Mouse (Mus musculus) embryonic stem cell, embryonic (primary cell): ENCODE measurements around the gene 4933430I17Rik.

Experiments used
- CTCF ChIA-PET, 4 experiments: fragments of 300-600 bp in 2 of 4; fragments of 350-600 bp in 2 of 4; sonication (Branson Sonifier 250); formaldehyde crosslinking; loops; one replicate each; lab custom pipeline; 2022; ENCODE audit warnings: inconsistent platforms in 2 of 4; lab: Charles Lee
- POLR2A ChIA-PET, 4 experiments: fragments of 300-600 bp in 2 of 4; fragments of 350-600 bp in 2 of 4; sonication (Branson Sonifier 250); formaldehyde crosslinking; loops; one replicate each; lab custom pipeline; 2022; ENCODE audit warnings: antibody characterized with exemption in 4 of 4, inconsistent platforms in 1 of 4; lab: Charles Lee

The 4933430I17Rik gene

DNA sequence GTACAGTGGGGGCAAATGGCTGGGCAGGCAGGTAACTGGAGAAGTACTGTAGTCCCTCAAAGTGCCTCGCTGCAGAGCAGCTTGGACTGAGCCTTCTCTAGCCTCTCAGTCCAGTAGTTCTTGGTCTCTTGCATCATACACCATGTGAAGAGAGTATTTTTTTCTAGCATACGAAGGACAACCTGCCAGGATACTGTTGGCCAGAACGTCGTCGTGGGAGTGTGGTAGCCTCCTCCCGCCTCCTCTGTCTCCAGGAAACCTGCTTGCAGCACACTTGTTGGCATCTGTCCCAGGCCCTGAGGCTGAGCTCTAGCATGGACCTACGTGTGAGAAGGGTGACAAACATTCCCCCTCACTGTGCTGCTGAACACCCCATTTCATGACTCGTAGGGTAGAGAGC, 28.4 kb upstream of the 4933430I17Rik start:
- CTCF ChIA-PET = no interaction called here

DNA sequence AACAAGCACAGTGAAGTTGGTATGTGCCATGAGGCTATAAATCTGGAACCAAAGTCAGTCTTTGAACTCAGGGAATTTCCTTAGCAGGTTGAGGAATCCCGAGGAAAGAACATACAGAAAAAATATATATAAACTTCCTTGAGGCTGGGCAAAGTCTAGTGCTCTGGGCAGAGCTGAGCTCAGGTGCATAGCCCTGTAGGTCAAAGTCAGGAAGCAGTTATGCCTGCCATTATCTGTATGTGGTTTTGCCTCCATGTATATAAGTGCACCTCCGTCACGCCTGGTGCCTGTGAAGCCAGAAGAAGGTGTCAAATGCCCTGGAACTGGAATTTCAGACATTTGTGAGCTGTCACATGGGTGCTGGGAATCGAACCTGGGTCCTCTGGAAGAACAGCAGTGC, 24.4 kb upstream of the 4933430I17Rik start:
- POLR2A ChIA-PET = interaction anchor here in 3 of 4 experiments (0.8 to 7.0 kb wide), 16 partner anchors 8 to 187 kb away, joined by 3 to 91 read pairs (median 8); partner anchors contain the start of genes Alad (in 2 of the 3), Cdc26 (in 2 of the 3), Prpf4 (in 2 of the 3) and 4933430I17Rik (in 1 of the 3)
- CTCF ChIA-PET = interaction anchor here in 1 of 4 experiments (1.2 to 1.6 kb wide), 3 partner anchors 14 to 21 kb away, joined by 3 to 6 read pairs (median 4); no protein-coding TSS in a partner anchor

More for the DNA sequence above, 28.4 kb upstream of the 4933430I17Rik start:
- POLR2A ChIA-PET = interaction anchor here in 3 of 4 experiments (1.1 to 1.8 kb wide), 7 partner anchors 12 to 41 kb away, joined by 3 to 10 read pairs (median 3); partner anchors contain the start of genes 4933430I17Rik (in 1 of the 3), Alad (in 1 of the 3) and Pole3 (in 1 of the 3)

DNA sequence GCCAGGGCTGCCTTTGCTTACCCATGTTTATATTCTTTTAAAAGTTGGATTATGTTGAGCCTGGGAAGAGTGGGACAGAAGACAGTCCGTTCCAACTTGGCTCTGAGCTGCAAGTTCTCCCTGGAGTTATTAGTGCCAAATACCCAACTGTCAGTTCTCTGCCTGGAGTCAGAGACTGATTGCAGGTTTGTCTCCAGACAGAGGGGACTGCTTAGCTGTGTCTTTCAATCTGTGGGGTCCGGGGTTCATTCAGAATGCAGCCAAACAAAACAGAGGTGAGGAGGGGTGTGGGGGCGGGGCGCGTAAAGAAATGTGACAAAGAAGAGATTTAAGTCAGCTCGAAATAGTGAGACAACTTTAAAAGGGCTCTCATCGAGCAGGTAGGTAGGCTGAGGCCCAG, 23.6 kb upstream of the 4933430I17Rik start:
- POLR2A ChIA-PET = interaction anchor here in 3 of 4 experiments (0.6 to 7.0 kb wide), 46 partner anchors 8 to 268 kb away, joined by 3 to 91 read pairs (median 4); partner anchors contain the start of genes 4933430I17Rik (in 3 of the 3), Alad (in 3 of the 3), Bspry (in 3 of the 3) and Fkbp15 (in 3 of the 3)
- CTCF ChIA-PET = interaction anchor here (0.6 to 2.5 kb wide), 15 partner anchors 14 to 262 kb away, joined by 3 to 13 read pairs (median 3); partner anchors contain the start of gene Alad (in 1 of the 4)

DNA sequence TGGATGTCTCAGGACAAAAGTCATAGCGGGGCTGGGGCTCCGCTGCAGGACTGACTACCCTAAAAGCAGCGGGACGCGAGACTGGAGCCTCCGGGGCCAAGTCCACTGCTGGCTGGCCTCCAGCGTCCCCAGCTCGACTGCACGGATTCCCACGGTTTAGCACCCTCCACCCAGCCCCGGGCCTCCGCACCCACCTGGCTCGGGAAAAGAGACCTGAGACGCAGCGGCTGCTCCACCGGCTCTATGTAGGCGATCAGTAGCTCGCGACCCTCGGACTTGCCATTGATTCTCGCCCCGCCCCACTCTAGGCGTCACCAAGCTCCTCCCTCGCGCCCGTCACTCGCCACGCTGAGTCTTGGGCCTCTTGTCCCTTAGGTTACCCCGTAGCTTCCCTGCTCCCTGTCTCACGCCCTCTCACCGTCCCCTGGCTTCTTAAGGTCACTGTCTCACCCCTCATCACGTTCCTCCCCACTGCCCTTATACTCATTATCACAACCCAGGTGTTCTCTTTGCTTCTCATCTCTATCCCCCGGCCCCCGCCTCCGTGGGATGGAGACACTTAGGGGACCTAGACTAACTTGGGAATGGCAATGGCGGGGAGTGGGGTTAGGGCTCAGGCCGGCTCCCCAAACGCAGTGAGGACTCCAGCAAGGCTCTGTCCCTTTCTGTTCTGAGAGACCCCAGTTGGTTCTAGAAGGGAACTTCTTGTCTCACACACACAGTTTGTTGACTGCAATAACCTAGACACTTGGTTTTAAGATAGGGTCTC, 23.0 kb upstream of the 4933430I17Rik start:
- ChIA-PET POLR2A (interaction anchor here in 3 of 4 experiments (0.6 to 7.0 kb wide), 46 partner anchors 9 to 267 kb away, joined by 3 to 91 read pairs (median 5); partner anchors contain the start of genes 4933430I17Rik (in 3 of the 3), Alad (in 3 of the 3), Bspry (in 3 of the 3) and Fkbp15 (in 3 of the 3)), CTCF (interaction anchor here (0.6 to 2.5 kb wide), 16 partner anchors 13 to 262 kb away, joined by 3 to 13 read pairs (median 3); partner anchors contain the start of genes 4933430I17Rik (in 1 of the 4), Alad (in 1 of the 4) and Pole3 (in 1 of the 4))

DNA sequence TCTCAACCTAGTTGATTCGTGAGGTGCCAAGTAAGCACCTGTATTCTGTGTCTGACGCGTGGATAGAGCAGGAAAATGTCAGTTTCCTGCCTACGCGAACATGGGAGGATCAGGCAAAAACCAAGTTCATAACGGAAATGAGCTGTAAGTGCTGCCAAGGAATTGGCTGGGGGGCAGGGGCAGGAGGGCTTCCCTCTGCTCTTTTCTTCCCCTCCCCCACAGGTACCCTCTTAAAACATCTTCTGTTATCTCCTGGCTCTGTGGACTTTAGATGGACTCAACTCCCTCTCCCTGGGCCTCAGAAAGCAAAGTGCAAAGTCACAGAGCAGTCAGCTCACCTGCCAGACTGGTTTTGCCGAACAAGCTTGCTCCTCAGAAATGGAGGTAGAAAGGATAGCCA, 22.2 kb upstream of the 4933430I17Rik start:
- POLR2A ChIA-PET = interaction anchor here in 3 of 4 experiments (0.6 to 7.0 kb wide), 19 partner anchors 9 to 216 kb away, joined by 3 to 91 read pairs (median 8); partner anchors contain the start of genes 4933430I17Rik (in 3 of the 3), Alad (in 3 of the 3), Pole3 (in 2 of the 3) and Bspry (in 1 of the 3)
- CTCF ChIA-PET = interaction anchor here in 3 of 4 experiments (1.2 to 2.5 kb wide), 5 partner anchors 16 to 258 kb away, joined by 3 to 13 read pairs (median 5); partner anchors contain the start of genes 4933430I17Rik (in 1 of the 3), Alad (in 1 of the 3) and Pole3 (in 1 of the 3)

DNA sequence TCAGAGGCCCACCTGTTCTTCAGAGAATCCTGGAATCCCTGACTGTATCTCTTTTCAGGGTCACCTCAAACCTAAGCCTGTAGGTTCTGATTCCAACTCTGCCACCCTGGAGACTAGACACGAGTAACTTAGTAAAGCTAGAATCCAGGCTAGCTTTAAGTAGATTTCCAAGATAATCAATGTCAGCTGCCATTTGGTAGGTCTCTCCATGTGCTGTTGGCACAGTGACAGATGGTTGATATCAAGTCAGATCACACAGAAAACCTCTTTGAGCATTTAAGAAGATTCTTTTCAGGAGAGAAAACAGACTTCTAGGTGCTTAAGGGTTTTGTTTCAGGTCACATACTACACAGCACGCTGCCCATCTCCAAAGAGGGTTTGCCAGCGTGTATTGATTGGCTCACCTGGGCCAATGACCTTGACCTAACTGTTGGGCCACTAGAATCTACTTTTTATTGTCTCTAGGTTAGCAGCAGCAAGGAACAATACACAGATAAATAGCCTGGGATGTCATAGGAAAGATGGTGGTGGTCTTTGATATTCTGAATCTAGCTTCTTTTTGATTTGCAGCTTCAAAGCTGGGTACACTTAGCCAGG, 21.7 kb upstream of the 4933430I17Rik start, which contains the start of gene Hdhd3:
TSS of gene Hdhd3 (minus strand) at position 94 of the 597 bp plus-strand sequence.
- ChIA-PET CTCF (interaction anchor here in 2 of 4 experiments (1.4 to 2.5 kb wide), 2 partner anchors 16 to 48 kb away, joined by 3 to 13 read pairs; partner anchors contain the start of gene Alad (in 1 of the 2)), POLR2A (interaction anchor here in 3 of 4 experiments (0.6 to 7.0 kb wide), 15 partner anchors 9 to 639 kb away, joined by 3 to 91 read pairs (median 10); partner anchors contain the start of genes Alad (in 3 of the 3), 4933430I17Rik (in 2 of the 3), Pole3 (in 2 of the 3) and Bspry (in 1 of the 3))

DNA sequence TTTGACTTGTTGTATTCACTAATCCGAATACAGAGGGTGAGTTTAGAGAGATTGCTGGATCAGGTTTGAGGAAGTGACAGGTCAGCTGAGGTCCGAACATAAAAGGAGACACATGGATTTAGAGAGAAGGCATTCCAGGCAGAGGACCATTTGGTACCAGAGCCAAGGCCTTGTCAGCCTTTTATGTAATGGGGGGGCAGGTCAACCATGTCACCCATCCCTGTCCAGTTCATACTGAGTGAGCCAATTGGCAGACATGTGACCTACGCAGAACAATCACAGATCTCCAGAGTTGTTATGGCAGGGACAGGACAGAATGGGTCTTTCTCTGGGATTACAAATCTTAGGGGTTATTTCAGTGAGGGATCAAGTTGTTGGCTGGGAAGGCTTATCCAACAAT, 19.2 kb upstream of the 4933430I17Rik start:
- ChIA-PET POLR2A (interaction anchor here in 2 of 4 experiments (1.5 to 5.5 kb wide), 3 partner anchors 12 to 98 kb away, joined by 4 to 42 read pairs (median 22); partner anchors contain the start of genes Alad (in 2 of the 2), Cdc26 (in 1 of the 2) and Prpf4 (in 1 of the 2)), CTCF (no interaction called here)

DNA sequence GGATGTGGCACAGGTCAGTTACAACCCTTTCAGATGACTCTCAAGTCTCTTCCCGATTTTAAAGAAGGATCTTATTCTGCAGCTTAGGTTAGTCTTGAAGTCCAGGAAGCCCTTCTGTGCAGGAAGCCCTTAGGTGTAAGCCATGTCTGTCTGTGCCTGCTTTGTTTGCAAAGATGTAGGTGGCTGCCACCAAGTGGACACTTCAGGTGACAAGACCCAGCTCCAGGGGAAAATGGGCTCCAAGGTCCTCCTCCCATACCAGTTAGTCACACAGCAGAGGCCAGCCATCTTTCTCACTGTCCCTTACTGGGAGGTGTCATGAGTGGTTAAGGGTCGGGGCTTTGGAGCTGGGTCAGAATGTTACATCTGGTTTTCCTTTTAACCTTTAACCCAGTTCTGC, 18.4 kb upstream of the 4933430I17Rik start:
- POLR2A ChIA-PET = interaction anchor here in 2 of 4 experiments (0.6 to 5.5 kb wide), 5 partner anchors 11 to 227 kb away, joined by 3 to 42 read pairs (median 4); partner anchors contain the start of genes Alad (in 2 of the 2), Cdc26 (in 1 of the 2) and Prpf4 (in 1 of the 2)
- CTCF ChIA-PET = interaction anchor here in 1 of 4 experiments (0.8 to 1.0 kb wide), 4 partner anchors 8 to 274 kb away, joined by 3 to 4 read pairs (median 3); no protein-coding TSS in a partner anchor

DNA sequence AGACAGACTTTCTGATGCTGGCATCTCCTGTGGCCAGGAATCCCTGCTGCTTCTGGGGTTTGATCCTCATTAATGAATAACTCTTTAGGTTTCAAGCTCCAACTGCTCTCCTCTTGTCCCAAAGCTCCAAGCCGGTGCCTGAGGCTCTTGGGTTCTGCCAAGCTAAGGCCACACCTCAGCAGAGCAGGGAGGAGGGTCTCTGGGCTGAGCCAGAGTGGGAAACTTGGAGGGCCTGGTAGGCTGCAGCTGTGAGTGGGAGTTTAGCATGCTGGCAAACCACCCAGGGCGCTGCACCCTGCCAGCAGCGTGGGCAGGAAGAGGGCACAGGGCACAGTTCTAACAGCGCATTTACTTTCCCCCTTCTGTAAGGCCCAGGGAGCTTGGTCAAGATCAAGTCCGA, 16.3 kb upstream of the 4933430I17Rik start:
- POLR2A ChIA-PET = interaction anchor here in 3 of 4 experiments (0.6 to 5.5 kb wide), 7 partner anchors 9 to 149 kb away, joined by 3 to 42 read pairs (median 5); partner anchors contain the start of genes Alad (in 2 of the 3), 4933430I17Rik (in 1 of the 3), Fkbp15 (in 1 of the 3) and Pole3 (in 1 of the 3)
- CTCF ChIA-PET = no interaction called here

DNA sequence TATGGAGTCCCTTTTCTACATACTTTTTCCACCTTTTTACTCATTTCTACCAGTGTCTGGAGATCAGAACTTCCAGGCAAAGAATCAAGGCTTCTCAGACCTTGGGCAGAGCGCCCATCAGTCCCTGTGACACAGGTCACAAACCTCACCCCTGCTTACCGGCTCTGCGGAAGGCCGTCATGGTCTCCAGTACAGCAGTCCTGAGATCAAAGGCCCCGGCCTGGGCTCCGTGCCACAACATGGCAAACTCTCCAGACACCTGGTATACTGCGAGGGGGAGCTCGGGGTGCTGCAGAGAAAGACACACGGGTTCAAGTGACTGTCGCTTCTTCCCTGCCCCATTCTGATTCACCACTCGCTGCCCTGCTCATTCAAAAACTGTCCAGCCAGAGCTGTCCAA, 15.2 kb upstream of the 4933430I17Rik start:
- CTCF ChIA-PET = interaction anchor here in 3 of 4 experiments (0.6 to 1.2 kb wide), 5 partner anchors 9 to 252 kb away, joined by 3 read pairs; no protein-coding TSS in a partner anchor
- POLR2A ChIA-PET = interaction anchor here in 3 of 4 experiments (0.6 to 5.5 kb wide), 8 partner anchors 8 to 150 kb away, joined by 3 to 42 read pairs (median 5); partner anchors contain the start of genes 4933430I17Rik (in 1 of the 3), Alad (in 1 of the 3), Cdc26 (in 1 of the 3) and Fkbp15 (in 1 of the 3)

DNA sequence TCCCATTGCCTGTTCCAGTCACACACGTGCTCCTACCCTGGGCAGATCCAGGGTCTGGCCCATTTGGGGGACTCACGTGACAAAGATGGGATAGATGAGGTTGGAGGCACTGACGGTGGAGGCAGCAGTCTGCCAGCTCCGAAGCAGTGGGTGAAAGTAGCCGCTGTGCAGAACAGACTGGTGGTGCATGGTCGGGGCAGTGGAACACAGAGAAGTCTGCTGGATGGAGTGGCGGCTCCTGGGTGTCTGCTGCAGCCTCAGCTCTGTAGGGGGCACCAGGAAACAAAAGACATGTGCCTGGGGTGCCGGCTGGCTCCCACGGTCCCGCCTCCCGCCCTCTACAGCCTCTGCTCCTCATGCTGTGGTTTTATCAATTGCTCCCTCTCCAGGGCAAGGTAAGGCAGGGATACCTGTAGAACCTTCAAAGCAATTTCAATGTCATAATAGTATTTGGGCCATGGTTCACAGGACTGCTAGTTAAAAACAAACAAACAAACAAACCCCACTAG, 11.1 kb upstream of the 4933430I17Rik start:
- ChIA-PET CTCF (interaction anchor here in 3 of 4 experiments (0.7 to 1.7 kb wide), 3 partner anchors 12 to 182 kb away, joined by 3 to 6 read pairs (median 4); no protein-coding TSS in a partner anchor), POLR2A (interaction anchor here (0.6 to 4.9 kb wide), 6 partner anchors 11 to 108 kb away, joined by 3 to 24 read pairs (median 5); partner anchors contain the start of genes 4933430I17Rik (in 1 of the 4), Cdc26 (in 1 of the 4) and Pole3 (in 1 of the 4))

DNA sequence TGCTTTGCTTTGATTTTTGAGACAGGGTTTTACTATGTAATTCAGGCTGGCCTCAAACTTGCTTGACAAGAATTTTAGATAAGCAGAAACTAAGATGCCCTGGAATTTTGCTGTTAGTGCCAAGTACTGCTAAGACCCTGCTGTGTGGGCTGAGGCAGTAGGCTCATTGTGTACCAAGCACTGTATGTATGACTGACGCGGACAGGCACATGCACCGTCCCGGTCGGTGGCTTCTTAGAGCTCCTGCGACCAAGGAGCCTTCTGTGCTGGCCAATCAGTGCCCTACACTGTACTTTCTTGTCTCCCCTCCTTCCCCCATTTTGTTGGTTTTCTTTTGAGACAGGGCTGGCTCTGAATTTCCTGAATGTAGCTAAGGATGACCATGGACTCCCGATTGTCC, 10.2 kb upstream of the 4933430I17Rik start:
- CTCF ChIA-PET = interaction anchor here in 3 of 4 experiments (0.6 to 1.7 kb wide), 4 partner anchors 8 to 60 kb away, joined by 3 to 6 read pairs (median 4); partner anchors contain the start of genes 4933430I17Rik (in 1 of the 3) and Pole3 (in 1 of the 3)
- POLR2A ChIA-PET = interaction anchor here in 2 of 4 experiments (0.5 to 1.5 kb wide), 3 partner anchors 10 to 107 kb away, joined by 3 read pairs; partner anchors contain the start of genes 4933430I17Rik (in 1 of the 2), Cdc26 (in 1 of the 2) and Pole3 (in 1 of the 2)

DNA sequence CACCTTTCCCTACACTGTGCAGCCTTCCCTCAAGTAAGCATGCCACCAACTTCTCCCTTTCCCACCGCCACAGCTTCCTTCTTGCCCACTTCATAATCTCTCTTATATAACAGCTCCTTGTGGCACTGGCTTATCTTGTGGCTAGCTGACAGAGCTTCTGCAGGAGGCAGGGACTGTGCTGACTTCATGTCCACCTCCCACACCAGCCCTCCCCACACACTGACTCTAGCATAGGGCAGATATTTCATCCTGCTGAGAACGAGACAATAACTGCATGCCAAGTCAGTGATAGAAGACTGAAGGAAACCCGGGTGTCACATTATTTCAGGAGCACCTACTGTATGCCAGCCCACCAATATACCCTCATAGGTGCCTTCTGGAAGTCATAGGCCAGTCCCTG, 9.7 kb upstream of the 4933430I17Rik start:
- CTCF ChIA-PET = interaction anchor here in 2 of 4 experiments (0.6 to 1.7 kb wide), 3 partner anchors 8 to 14 kb away, joined by 3 to 6 read pairs (median 6); partner anchors contain the start of genes 4933430I17Rik (in 1 of the 2) and Pole3 (in 1 of the 2)
- POLR2A ChIA-PET = interaction anchor here in 2 of 4 experiments (0.5 to 1.5 kb wide), 3 partner anchors 10 to 107 kb away, joined by 3 to 4 read pairs (median 3); partner anchors contain the start of genes 4933430I17Rik (in 1 of the 2), Cdc26 (in 1 of the 2) and Pole3 (in 1 of the 2)

DNA sequence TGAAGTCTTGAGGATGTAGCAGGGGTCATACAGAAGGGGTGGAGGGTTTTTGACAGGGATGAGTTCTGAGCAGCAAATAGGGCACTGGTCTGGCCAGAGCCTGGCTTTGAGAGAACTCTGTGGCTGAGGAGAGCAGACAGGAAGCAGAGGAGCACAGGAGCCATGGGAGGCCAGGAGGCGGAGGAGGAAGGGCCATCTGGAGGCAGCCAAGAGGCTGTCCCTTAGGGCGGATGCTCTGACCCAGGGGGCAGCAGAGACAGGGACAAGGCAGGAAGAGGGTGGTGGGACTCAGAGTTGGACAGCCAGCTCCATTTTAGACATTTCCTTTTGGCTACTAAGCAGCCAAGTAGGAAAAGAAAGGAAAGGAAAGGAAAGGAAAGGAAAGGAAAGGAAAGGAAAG, 9.1 kb upstream of the 4933430I17Rik start:
- POLR2A ChIA-PET = interaction anchor here in 3 of 4 experiments (0.6 to 6.6 kb wide), 4 partner anchors 9 to 20 kb away, joined by 4 to 91 read pairs (median 14); partner anchors contain the start of gene Hdhd3 (in 2 of the 3)
- CTCF ChIA-PET = interaction anchor here in 2 of 4 experiments (0.5 to 1.7 kb wide), 3 partner anchors 9 to 245 kb away, joined by 4 to 8 read pairs (median 6); partner anchors contain the start of genes 4933430I17Rik (in 1 of the 2) and Pole3 (in 1 of the 2)

DNA sequence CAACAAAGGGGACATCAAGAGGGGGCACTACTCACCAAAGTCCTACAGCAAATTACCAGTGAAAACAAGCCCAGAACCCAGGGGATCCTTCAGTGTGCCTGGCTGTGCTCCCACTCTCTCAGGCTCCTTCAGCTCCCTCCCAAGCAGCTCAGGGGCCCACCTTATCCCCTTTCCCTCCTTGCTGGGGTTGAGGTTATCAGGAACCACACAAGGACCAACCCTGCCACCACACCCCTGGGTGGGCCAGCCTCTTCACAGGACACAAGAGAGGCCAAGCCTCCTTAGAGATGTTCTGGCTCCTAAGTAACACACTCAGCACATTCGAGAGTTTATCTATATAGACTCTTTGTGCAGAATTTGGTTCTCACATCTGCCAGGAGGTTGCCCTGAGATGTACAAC, 8.6 kb upstream of the 4933430I17Rik start:
- POLR2A ChIA-PET = interaction anchor here in 3 of 4 experiments (1.1 to 6.6 kb wide), 5 partner anchors 8 to 16 kb away, joined by 3 to 91 read pairs (median 22); partner anchors contain the start of gene Hdhd3 (in 2 of the 3)

More for the DNA sequence above, 8.6 kb upstream of the 4933430I17Rik start:
- CTCF ChIA-PET = interaction anchor here in 2 of 4 experiments (0.5 to 0.7 kb wide), 2 partner anchors 9 to 245 kb away, joined by 4 to 8 read pairs; partner anchors contain the start of genes 4933430I17Rik (in 1 of the 2) and Pole3 (in 1 of the 2)
